Mouse (Mus musculus) heart, embryonic 11.5 days (tissue): ENCODE data around the gene Atp7b. TPM values are rescaled to one million over a fixed set of nuclear protein-coding genes. Genes with fewer than 3 reads are reported as not detected.

Experiments used
- ATAC-seq: fragments of 200-750 bp; cut with Nextera tagmentation; replicated peaks from 2 replicates; pipeline ENCODE4 v1.8.0; 2017; ENCODE audit warnings: moderate library complexity; ENCODE audit not compliant: insufficient number of reproducible peaks, low FRiP score, low TSS enrichment
- H3K27ac ChIP-seq: fragments of 300-500 bp; sonication (generic); 2 replicates; pipeline ENCODE4 v1.5.1; 2014; ENCODE audit warnings: mild to moderate bottlenecking, low read depth, low read length
- H3K27me3 ChIP-seq: fragments of 300-500 bp; sonication (generic); 2 replicates; pipeline ENCODE4 v1.6.1; 2014; ENCODE audit warnings: mild to moderate bottlenecking, low read length, mixed read lengths; ENCODE audit not compliant: control insufficient read depth, insufficient read depth
- H3K36me3 ChIP-seq: fragments of 300-500 bp; sonication (generic); 2 replicates; pipeline ENCODE4 v1.6.1; 2014; ENCODE audit warnings: mild to moderate bottlenecking, low read length, moderate library complexity, mixed read lengths; ENCODE audit not compliant: control insufficient read depth, insufficient read depth
- H3K4me1 ChIP-seq: fragments of 300-500 bp; sonication (generic); 2 replicates; pipeline ENCODE4 v1.6.1; 2014; ENCODE audit warnings: low read length; ENCODE audit not compliant: control insufficient read depth, insufficient read depth
- H3K4me2 ChIP-seq: fragments of 300-500 bp; sonication (generic); 2 replicates; pipeline ENCODE4 v1.6.1; 2014; ENCODE audit warnings: mild to moderate bottlenecking, moderate library complexity
- H3K4me3 ChIP-seq: fragments of 300-500 bp; sonication (generic); 2 replicates; pipeline ENCODE4 v1.5.1; 2014; ENCODE audit warnings: low read depth, low read length
- H3K9ac ChIP-seq: fragments of 300-500 bp; sonication (generic); 2 replicates; pipeline ENCODE4 v1.6.1; 2014; ENCODE audit warnings: mild to moderate bottlenecking, low read depth, low read length, moderate library complexity
- H3K9me3 ChIP-seq: fragments of 300-500 bp; sonication (generic); replicated peaks from 2 replicates; pipeline ENCODE4 v1.6.1; 2016; ENCODE audit warnings: low read length; ENCODE audit not compliant: control insufficient read depth
- WGBS: fragments of 180-500 bp; shearing (Covaris S2); extraction: QIAGEN DNeasy Blood & Tissue Kit; methylation state at CpG from one replicate; pipeline ENCODE4 v1.1.7; 2014; ENCODE audit not compliant: insufficient replicate concordance; 5-methylcytosine and 5-hydroxymethylcytosine counted together
- polyA plus RNA-seq: library from polyadenylated mRNA; unstranded; fragments of >200 nt; fragmentation: Nextera tagmentation; extraction: Ambion mirVana; gene quantifications from 2 replicates; pipeline ENCODE4 v1.2.1, GENCODE M21; 2014

The Atp7b gene
- polyA plus RNA-seq = 2.9 and 3.6 TPM in 2 replicates

- Histone ChIP-seq H3K4me2 (peak within 1 kb of the TSS; percentile 94), H3K4me3 (peak within 1 kb of the TSS; percentile 88), H3K4me1 (peaks cover 5% of the 10 kb centered on the region; the same call in 1 of the 2 replicates), H3K36me3 (peaks cover 4% of the 10 kb centered on the region), H3K9me3 (no peaks in the 10 kb centered on the region), H3K9ac (peak within 1 kb of the TSS; percentile 77), H3K27me3 (peaks cover 2% of the 10 kb centered on the region; the same call in 1 of the 2 replicates), H3K27ac (peak within 1 kb of the TSS; percentile 50; the same call in 1 of the 2 replicates)
- peak; percentile 75; the same call in 1 of the 2 replicates for ATAC-seq
- under 1% methylated on average over 46 of the region's 46 CpGs for WGBS
Observed at GRCm38 (mm10) chr8:22059821-22060445, at the start of gene Atp7b. TSS of gene Atp7b (minus strand) at chr8:22060305.

GRCm38 (mm10) chr8:22107020-22107419 is 46.9 kb upstream of the Atp7b start:
- WGBS = 67% methylated on average over 4 of the region's 4 CpGs
- H3K27me3 ChIP-seq = no peaks in the 10 kb centered on the region
- H3K36me3 ChIP-seq = no peaks in the 10 kb centered on the region
- H3K9me3 ChIP-seq = no peaks in the 10 kb centered on the region
- H3K4me2 ChIP-seq = no peak overlapping the region
- no peak overlapping the region for H3K4me3 ChIP-seq
- H3K9ac ChIP-seq = no peak overlapping the region
- H3K4me1 ChIP-seq = no peaks in the 10 kb centered on the region
- ATAC-seq = no peak
- H3K27ac ChIP-seq = no peak overlapping the region

GRCm38 (mm10) chr8:22091568-22091967 is 31.5 kb upstream of the Atp7b start:
- H3K9ac ChIP-seq = no peak overlapping the region
- no peak overlapping the region for H3K4me2 ChIP-seq
- no peaks in the 10 kb centered on the region for H3K9me3 ChIP-seq
- H3K4me1 ChIP-seq = no peaks in the 10 kb centered on the region
- no peak for ATAC-seq
- H3K36me3 ChIP-seq = no peaks in the 10 kb centered on the region
- 54% methylated on average over 8 of the region's 8 CpGs for WGBS
- no peak overlapping the region for H3K4me3 ChIP-seq
- H3K27ac ChIP-seq = no peak overlapping the region
- H3K27me3 ChIP-seq = no peaks in the 10 kb centered on the region

GRCm38 (mm10) chr8:22089226-22089625 is 29.1 kb upstream of the Atp7b start:
- H3K27me3 ChIP-seq = no peaks in the 10 kb centered on the region
- no peak overlapping the region for H3K4me2 ChIP-seq
- no peak for ATAC-seq
- 85% methylated on average over 4 of the region's 4 CpGs for whole genome bisulfite sequencing
- no peaks in the 10 kb centered on the region for H3K9me3 ChIP-seq
- H3K36me3 ChIP-seq = no peaks in the 10 kb centered on the region
- H3K27ac ChIP-seq = no peak overlapping the region
- no peak overlapping the region for H3K4me3 ChIP-seq
- no peak overlapping the region for H3K9ac ChIP-seq
- H3K4me1 ChIP-seq = no peaks in the 10 kb centered on the region

GRCm38 (mm10) chr8:22079313-22080007 is 19.4 kb upstream of the Atp7b start:
- ATAC-seq = no peak
- Histone ChIP-seq H3K36me3 (no peaks in the 10 kb centered on the region), H3K27me3 (no peaks in the 10 kb centered on the region), H3K9me3 (no peaks in the 10 kb centered on the region), H3K4me3 (no peak overlapping the region), H3K9ac (no peak overlapping the region), H3K4me1 (no peaks in the 10 kb centered on the region), H3K27ac (no peak overlapping the region), H3K4me2 (no peak overlapping the region)
- 78% methylated on average over 9 of the region's 9 CpGs for WGBS

- H3K36me3 ChIP-seq = peaks cover 16% of the 10 kb centered on the region
- no peak for ATAC-seq
- H3K4me1 ChIP-seq = peaks cover 5% of the 10 kb centered on the region; the same call in 1 of the 2 replicates
- H3K4me2 ChIP-seq = peak overlapping the region; percentile 94
- H3K27me3 ChIP-seq = peaks cover 2% of the 10 kb centered on the region; the same call in 1 of the 2 replicates
- 5% methylated on average over 3 of the region's 3 CpGs for WGBS
- H3K9ac ChIP-seq = 0 out of 2 replicates have a peak overlapping the region, but pooled peaks have one; percentile 56
- H3K9me3 ChIP-seq = no peaks in the 10 kb centered on the region
- H3K27ac ChIP-seq = no peak overlapping the region
- peak overlapping the region; percentile 88 for H3K4me3 ChIP-seq
Observed at GRCm38 (mm10) chr8:22061126-22061525, 1.0 kb upstream of the Atp7b start.

- Histone ChIP-seq H3K4me1 (peaks cover 5% of the 10 kb centered on the region; the same call in 1 of the 2 replicates), H3K4me3 (peak within 1 kb of the TSS; percentile 88), H3K4me2 (peak within 1 kb of the TSS; percentile 94), H3K9ac (peak within 1 kb of the TSS; percentile 77), H3K36me3 (peaks cover 9% of the 10 kb centered on the region), H3K27me3 (peaks cover 2% of the 10 kb centered on the region; the same call in 1 of the 2 replicates), H3K27ac (peak within 1 kb of the TSS; percentile 50; the same call in 1 of the 2 replicates), H3K9me3 (no peaks in the 10 kb centered on the region)
- ATAC-seq = peak; percentile 99
- WGBS = under 1% methylated on average over 33 of the region's 36 CpGs
Observed at GRCm38 (mm10) chr8:22060446-22060889, 363 bp upstream of the Atp7b start, which contains the start of gene Alg11. TSS of gene Alg11 (plus strand) at chr8:22060721.

GRCm38 (mm10) chr8:22059153-22059738 is 859 bp downstream of the Atp7b start:
- Histone ChIP-seq H3K27me3 (peaks cover 2% of the 10 kb centered on the region; the same call in 1 of the 2 replicates), H3K36me3 (0 out of 2 replicates have a peak, but pooled peaks cover 3% of the 10 kb centered on the region), H3K4me2 (peak overlapping the region; percentile 94), H3K27ac (no peak overlapping the region), H3K9me3 (no peaks in the 10 kb centered on the region), H3K9ac (peak overlapping the region; percentile 77), H3K4me1 (peaks cover 5% of the 10 kb centered on the region; the same call in 1 of the 2 replicates), H3K4me3 (peak overlapping the region; percentile 88)
- ATAC-seq = no peak
- WGBS = 40% methylated on average over 11 of the region's 11 CpGs
